Mouse (Mus musculus) frontal cortex, adult (tissue): ENCODE results near the gene Trem2.
"Not testable (repeated sequence)": the region's sequence is repeated elsewhere in the genome, so short reads cannot be mapped to it uniquely, and the experiment has no call there.

ENCODE experiments used
- ATAC-seq: cut with Nextera tagmentation; 2 replicates; pipeline ENCODE4 v1.9.2; 2017; ENCODE audit warnings: mild to moderate bottlenecking, moderate library complexity, mixed read lengths; ENCODE audit not compliant: low TSS enrichment

The Trem2 gene

GRCm38 (mm10) chr17:48346231-48346630 is at the start of gene Trem2:
Gene Trem2 (plus strand): TSS chr17:48346401.
- peak; percentile 29; the same call in 1 of the 2 replicates for ATAC-seq

GRCm38 (mm10) chr17:48299203-48299602 is 47.0 kb upstream of the Trem2 start, which contains the start of gene Treml2:
Gene Treml2 (plus strand): TSS chr17:48299498.
- no peak for ATAC-seq

GRCm38 (mm10) chr17:48299756-48300155 is 46.4 kb upstream of the Trem2 start:
- ATAC-seq: no peak

GRCm38 (mm10) chr17:48300199-48300598 is 46.0 kb upstream of the Trem2 start:
- no peak for ATAC-seq

- ATAC-seq: no peak
Measured at GRCm38 (mm10) chr17:48300861-48301260, 45.3 kb upstream of the Trem2 start.

- ATAC-seq: no peak
Measured at GRCm38 (mm10) chr17:48301792-48302191, 44.4 kb upstream of the Trem2 start.

GRCm38 (mm10) chr17:48312124-48312523 is 34.1 kb upstream of the Trem2 start:
- no peak for ATAC-seq

GRCm38 (mm10) chr17:48315905-48316579 is 30.2 kb upstream of the Trem2 start, which contains the start of gene B430306N03Rik:
Gene B430306N03Rik (plus strand): TSS chr17:48316141.
- not testable (repeated sequence) for ATAC-seq

GRCm38 (mm10) chr17:48318686-48319085 is 27.5 kb upstream of the Trem2 start:
- ATAC-seq: no peak

- ATAC-seq: no peak
Measured at GRCm38 (mm10) chr17:48321279-48321678, 24.9 kb upstream of the Trem2 start.

GRCm38 (mm10) chr17:48323236-48323635 is 23.0 kb upstream of the Trem2 start:
- no peak for ATAC-seq

- no peak for ATAC-seq
Measured at GRCm38 (mm10) chr17:48324258-48324657, 21.9 kb upstream of the Trem2 start.

- no peak for ATAC-seq
Measured at GRCm38 (mm10) chr17:48325093-48325492, 21.1 kb upstream of the Trem2 start.

GRCm38 (mm10) chr17:48325638-48326037 is 20.6 kb upstream of the Trem2 start:
- no peak for ATAC-seq

- peak; percentile 97 for ATAC-seq
Measured at GRCm38 (mm10) chr17:48326656-48327055, 19.5 kb upstream of the Trem2 start.

GRCm38 (mm10) chr17:48332524-48332923 is 13.7 kb upstream of the Trem2 start:
- ATAC-seq: no peak

GRCm38 (mm10) chr17:48334186-48334585 is 12.0 kb upstream of the Trem2 start:
- ATAC-seq: peak; percentile 55; the same call in 1 of the 2 replicates

- ATAC-seq: peak; percentile 82
Measured at GRCm38 (mm10) chr17:48336857-48337256, 9.3 kb upstream of the Trem2 start.

GRCm38 (mm10) chr17:48340267-48340666 is 5.9 kb upstream of the Trem2 start:
- no peak for ATAC-seq

- peak; percentile 71 for ATAC-seq
Measured at GRCm38 (mm10) chr17:48341947-48342346, 4.3 kb upstream of the Trem2 start.

GRCm38 (mm10) chr17:48343065-48343464 is 3.1 kb upstream of the Trem2 start:
- no peak for ATAC-seq

- no peak for ATAC-seq
Measured at GRCm38 (mm10) chr17:48345824-48346223, 377 bp upstream of the Trem2 start.

- ATAC-seq: peak; percentile 14; the same call in 1 of the 2 replicates
Measured at GRCm38 (mm10) chr17:48346834-48347233, 633 bp downstream of the Trem2 start.

GRCm38 (mm10) chr17:48347287-48347686 is 1.1 kb downstream of the Trem2 start:
- ATAC-seq: no peak
